Mouse (Mus musculus) c-Kit-positive CD71-positive TER-119-negative erythroid progenitor cells, embryonic 14.5 days (primary cell): Measurements from ENCODE around the gene Txndc15.

Experiments
- DNase-seq: peaks from one replicate; pipeline ENCODE4 v3.0.0-alpha.2; 2013; ENCODE audit warnings: low read depth

The Txndc15 gene

GRCm38 (mm10) chr13:55732121-55732520 lies 17.7 kb downstream of the Txndc15 start:
- peak; percentile 27 for DNase-seq

GRCm38 (mm10) chr13:55733628-55734502 lies 19.4 kb downstream of the Txndc15 start:
- no peak for DNase-seq

DNA sequence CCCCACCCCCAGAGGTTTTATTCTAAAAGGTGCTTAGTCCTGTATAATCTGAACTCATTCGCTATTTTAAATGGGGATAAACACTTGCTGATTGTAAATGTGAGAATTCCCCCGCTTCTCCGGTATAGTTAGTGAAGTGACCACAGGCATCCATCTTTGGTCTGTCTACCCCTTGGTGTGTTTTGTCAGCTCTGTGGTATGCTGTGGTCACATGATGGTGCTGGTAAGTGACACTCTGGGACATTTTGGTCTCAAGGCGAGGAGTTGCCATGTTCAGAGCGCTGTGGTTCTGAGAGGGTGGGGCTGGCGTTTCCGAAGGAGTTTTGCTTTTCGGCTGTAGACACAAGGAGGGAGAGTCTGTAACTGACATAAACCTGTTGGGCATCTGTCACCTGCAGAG lies 23.4 kb downstream of the Txndc15 start:
- DNase-seq, result no peak

GRCm38 (mm10) chr13:55742306-55742705 lies 27.9 kb downstream of the Txndc15 start:
- DNase-seq, result no peak

DNA sequence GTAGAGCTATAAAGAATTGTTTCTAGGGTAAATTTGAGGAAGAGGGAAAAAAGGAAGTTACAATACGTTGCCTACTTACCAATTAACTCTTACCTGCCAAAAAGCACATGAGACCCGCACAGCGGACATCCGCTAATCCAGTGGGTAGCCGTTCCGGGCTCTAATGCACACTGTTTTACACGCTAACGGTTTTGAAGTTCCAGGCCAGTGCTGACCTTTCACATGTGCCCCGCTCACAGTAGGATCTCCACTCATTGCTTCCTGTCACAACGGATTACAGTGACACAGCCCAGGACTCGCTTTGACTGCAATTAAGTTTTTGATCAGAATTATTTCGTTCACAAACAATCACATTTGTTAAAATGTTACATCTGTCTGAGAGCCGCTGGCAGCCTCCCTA lies 39.9 kb downstream of the Txndc15 start:
- no peak for DNase-seq

DNA sequence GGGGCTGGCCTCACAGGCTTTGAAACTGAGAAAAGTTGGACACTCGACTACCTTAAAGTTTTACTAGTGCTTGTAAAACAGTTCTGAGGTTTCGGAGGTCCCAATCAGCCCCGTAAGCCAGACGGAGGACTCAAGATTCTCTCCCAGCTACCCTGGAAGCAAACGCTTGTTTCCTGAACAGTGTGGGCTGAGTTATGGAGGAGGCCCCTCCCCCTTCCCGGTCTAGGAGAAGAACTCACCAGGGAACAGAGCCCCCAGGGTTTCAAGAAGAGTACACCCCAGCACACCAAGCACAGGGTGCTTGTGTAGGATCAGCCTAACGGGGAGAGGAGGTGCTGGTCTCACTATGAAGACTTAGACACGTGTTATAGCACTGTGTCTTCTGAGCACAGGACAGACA lies 42.3 kb downstream of the Txndc15 start:
- no peak for DNase-seq

DNA sequence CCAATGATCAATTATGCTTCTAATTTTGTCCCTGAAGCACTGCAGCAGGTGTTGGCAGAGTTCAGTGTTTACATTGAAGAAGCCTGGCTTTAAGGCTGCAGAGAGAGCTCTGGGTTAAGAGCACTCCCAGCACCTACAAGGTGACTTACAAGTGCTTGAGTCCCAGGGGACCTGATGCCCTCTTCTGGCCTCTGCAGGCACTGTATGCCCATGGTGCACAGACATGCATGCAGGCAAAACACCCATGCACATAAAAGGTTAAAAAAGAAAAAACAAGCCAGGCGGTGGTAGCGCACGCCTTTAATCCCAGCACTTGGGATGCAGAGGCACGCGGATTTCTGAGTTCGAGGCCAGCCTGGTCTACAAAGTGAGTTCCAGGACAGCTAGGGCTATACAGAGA lies 43.2 kb downstream of the Txndc15 start:
- peak; percentile 7 for DNase-seq

DNA sequence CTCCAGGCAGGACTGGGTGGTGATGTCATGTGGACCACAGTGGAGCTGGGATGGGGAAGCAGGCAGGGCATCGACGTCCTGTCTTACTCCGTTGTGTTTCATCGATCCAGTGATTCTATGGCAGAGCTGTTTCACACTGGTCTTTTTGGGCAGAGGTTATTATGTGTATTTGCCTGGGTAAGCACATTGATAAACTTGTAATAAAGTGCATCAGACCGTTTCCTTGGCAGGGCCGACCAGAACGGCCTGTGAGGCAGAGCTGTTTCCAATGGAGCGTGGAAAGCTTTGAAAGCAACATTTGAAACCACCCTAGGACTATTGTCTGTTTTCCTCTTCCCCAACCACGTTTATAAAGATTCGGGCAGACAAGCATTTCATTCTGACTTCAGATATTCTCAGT lies 46.1 kb downstream of the Txndc15 start:
- no peak for DNase-seq

DNA sequence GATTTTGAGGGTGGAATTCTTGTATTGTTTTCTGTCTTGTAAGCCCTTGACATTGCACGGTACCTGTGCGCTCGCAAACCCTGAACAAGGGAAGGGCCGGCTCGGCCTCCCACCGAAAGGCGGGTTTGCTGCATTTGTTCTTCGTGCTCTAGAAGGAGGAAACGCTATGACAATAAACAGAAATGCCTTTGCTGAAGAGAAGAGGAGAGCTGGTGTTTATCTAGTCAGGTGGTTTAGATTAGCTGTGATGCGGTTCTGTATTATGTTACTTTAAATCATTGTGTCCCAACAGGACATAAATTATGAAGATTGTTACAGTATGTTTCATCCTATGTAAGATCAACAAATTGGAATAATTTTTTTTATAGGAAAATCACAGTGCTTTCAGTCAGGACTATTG lies 47.0 kb downstream of the Txndc15 start:
- DNase-seq, result no peak

GRCm38 (mm10) chr13:55774352-55774751 lies 59.9 kb downstream of the Txndc15 start:
- no peak for DNase-seq

DNA sequence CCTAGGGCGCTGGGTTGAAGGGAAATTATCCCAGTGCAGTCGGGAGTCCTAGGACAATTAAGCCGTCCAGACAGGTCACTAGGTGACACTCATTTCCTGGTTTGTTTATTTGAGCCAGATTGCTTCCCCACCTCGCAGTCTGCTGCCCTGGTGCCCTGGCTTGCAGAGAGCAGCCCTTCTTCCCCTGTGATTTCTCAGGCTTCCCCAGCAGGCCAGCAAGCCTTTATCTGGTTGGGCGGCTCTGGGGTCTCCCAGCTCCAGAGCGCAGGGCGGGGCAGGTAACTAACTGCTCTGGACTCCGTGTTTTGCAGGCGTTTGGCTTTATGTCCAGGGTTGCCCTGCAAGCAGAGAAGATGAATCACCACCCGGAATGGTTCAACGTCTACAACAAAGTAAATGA lies 60.6 kb downstream of the Txndc15 start:
- no peak for DNase-seq
